Mouse (Mus musculus) limb, embryonic 14.5 days (tissue): ENCODE data around the gene Chst1. TPM values are rescaled to one million over a fixed set of nuclear protein-coding genes. Genes with fewer than 3 reads are reported as not detected.

ENCODE experiments used
- ATAC-seq: fragments of 200-750 bp; cut with Nextera tagmentation; 2 replicates; pipeline ENCODE4 v1.8.0; 2017; ENCODE audit warnings: low read depth, moderate number of reproducible peaks, moderate TSS enrichment; ENCODE audit not compliant: low FRiP score
- DNase-seq: peaks from one replicate; pipeline ENCODE4 v3.0.0-alpha.2; 2015; ENCODE audit warnings: low spot score
- H3K27ac ChIP-seq: fragments of 300-500 bp; sonication (generic); replicated peaks from 2 replicates; pipeline ENCODE4 v1.5.1; 2014; ENCODE audit warnings: low read depth, mild to moderate bottlenecking, low read length, moderate library complexity, mixed read lengths
- H3K27me3 ChIP-seq: fragments of 300-500 bp; sonication (generic); 2 replicates; pipeline ENCODE4 v1.6.1; 2014; ENCODE audit warnings: low read length, mixed read lengths; ENCODE audit not compliant: control insufficient read depth, insufficient read depth
- H3K36me3 ChIP-seq: fragments of 300-500 bp; sonication (generic); 2 replicates; pipeline ENCODE4 v1.6.1; 2014; ENCODE audit warnings: mild to moderate bottlenecking, low read length, moderate library complexity, mixed read lengths; ENCODE audit not compliant: control insufficient read depth, insufficient read depth
- H3K4me1 ChIP-seq: fragments of 300-500 bp; sonication (generic); 2 replicates; pipeline ENCODE4 v1.6.1; 2014; ENCODE audit warnings: antibody characterized with exemption, low read length, mixed read lengths; ENCODE audit not compliant: control insufficient read depth, insufficient read depth
- H3K4me2 ChIP-seq: fragments of 300-500 bp; sonication (generic); replicated peaks from 2 replicates; pipeline ENCODE4 v1.6.1; 2014; ENCODE audit warnings: low read depth, mild to moderate bottlenecking, low read length, moderate library complexity; ENCODE audit not compliant: severe bottlenecking
- H3K4me3 ChIP-seq: fragments of 300-500 bp; sonication (generic); replicated peaks from 2 replicates; pipeline ENCODE4 v1.5.1; 2014; ENCODE audit warnings: low read length
- H3K9ac ChIP-seq: fragments of 300-500 bp; sonication (generic); 2 replicates; pipeline ENCODE4 v1.6.1; 2014; ENCODE audit warnings: mild to moderate bottlenecking, low read depth, low read length, moderate library complexity; ENCODE audit not compliant: severe bottlenecking
- H3K9me3 ChIP-seq: fragments of 300-500 bp; sonication (generic); 2 replicates; pipeline ENCODE4 v1.6.1; 2016; ENCODE audit warnings: low read length; ENCODE audit not compliant: control insufficient read depth
- POLR2A ChIP-seq: fragments of 200-500 bp; IDR thresholded peaks from 2 replicates; pipeline ENCODE4 v1.8.0; 2012; ENCODE audit warnings: inconsistent platforms, mild to moderate bottlenecking, moderate library complexity, borderline replicate concordance; ENCODE audit not compliant: insufficient read depth, insufficient read length; ENCODE audit errors: extremely low read depth
- WGBS: fragments of 180-500 bp; shearing (Covaris S2); extraction: QIAGEN DNeasy Blood & Tissue Kit; methylation state at CpG from one replicate; pipeline ENCODE4 v1.1.7; 2014; 5-methylcytosine and 5-hydroxymethylcytosine counted together
- polyA plus RNA-seq, 2 experiments: library from polyadenylated mRNA; depleted of rRNA in 1 of 2; stranded (reverse) in 1 of 2; unstranded in 1 of 2; fragments of >200 nt; fragmentation: Nextera tagmentation in 1 of 2; extraction: Ambion mirVana in 1 of 2; gene quantifications; 2 replicates each; pipeline versions ENCODE4 v1.2.1 to v1.2.3; 2012 to 2014

Chst1 gene
- polyA plus RNA-seq, 2 experiments = 7.1 to 15.2 TPM

DNA sequence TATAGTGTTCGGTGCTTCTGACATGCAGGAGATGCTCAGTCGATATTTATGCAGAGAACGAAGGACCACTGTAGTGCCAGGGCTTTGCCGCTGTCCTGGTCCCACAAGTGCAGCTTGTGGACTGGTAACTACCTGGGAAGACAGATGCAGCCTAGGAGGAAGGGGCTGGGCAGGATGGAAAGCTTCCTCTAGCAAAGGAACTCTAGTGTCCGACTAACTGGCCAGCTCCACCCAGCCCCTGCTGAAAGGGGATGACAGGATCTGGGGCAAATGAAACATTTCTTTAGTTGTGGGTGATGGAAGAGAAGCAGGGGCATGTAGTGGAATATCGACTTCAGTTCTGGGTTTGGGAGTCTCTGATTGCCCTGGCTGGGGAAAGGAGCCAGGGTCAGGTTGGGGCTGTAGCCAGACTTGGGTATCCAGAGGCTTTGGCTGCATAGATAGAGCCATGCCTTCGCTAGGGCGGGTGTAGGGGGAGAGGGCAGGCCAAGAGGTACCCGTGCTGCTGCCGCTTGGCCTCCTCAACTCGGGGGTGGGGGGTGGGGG, 493 bp upstream of the Chst1 start:
- peaks cover 16% of the 10 kb centered on the region; the same call in 1 of the 2 replicates for H3K27me3 ChIP-seq
- H3K4me2 ChIP-seq = peak overlapping the region; percentile 98
- no peak overlapping the region for H3K27ac ChIP-seq
- 32% methylated on average over 10 of the region's 11 CpGs for WGBS
- ATAC-seq = peak; percentile 30; the same call in 1 of the 2 replicates
- peak overlapping the region; percentile 67; the same call in 1 of the 2 replicates for H3K9ac ChIP-seq
- H3K9me3 ChIP-seq = no peaks in the 10 kb centered on the region
- TF ChIP-seq POLR2A = no peak
- H3K4me3 ChIP-seq = peak overlapping the region; percentile 68
- peaks cover 12% of the 10 kb centered on the region; the same call in 1 of the 2 replicates for H3K4me1 ChIP-seq
- no peak for DNase-seq
- H3K36me3 ChIP-seq = no peaks in the 10 kb centered on the region

DNA sequence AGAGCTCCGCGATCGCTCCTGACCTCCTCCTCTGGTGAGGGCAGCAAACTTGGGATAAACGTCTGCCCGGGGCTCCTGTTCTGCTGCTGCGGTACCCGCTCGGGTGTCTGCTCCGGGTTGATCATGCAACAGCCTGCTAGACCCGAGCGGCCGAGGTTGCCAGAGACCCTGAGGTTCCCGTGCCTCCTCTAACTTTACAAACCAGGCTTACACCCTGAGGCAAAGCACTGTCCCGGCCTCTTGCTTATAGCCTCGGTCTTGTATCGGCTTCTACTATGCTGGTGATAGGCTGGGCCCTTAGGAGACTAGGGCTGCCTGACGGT, 802 bp downstream of the Chst1 start:
- peaks cover 16% of the 10 kb centered on the region; the same call in 1 of the 2 replicates for H3K27me3 ChIP-seq
- no peak overlapping the region for H3K27ac ChIP-seq
- H3K4me1 ChIP-seq = peaks cover 12% of the 10 kb centered on the region; the same call in 1 of the 2 replicates
- 0% methylated on average over 13 of the region's 17 CpGs for WGBS
- H3K4me2 ChIP-seq = peak overlapping the region; percentile 98
- no peaks in the 10 kb centered on the region for H3K36me3 ChIP-seq
- DNase-seq (no peak), ATAC-seq (no peak)
- peak overlapping the region; percentile 68 for H3K4me3 ChIP-seq
- TF ChIP-seq POLR2A = no peak
- H3K9ac ChIP-seq = peak overlapping the region; percentile 67
- no peaks in the 10 kb centered on the region for H3K9me3 ChIP-seq

DNA sequence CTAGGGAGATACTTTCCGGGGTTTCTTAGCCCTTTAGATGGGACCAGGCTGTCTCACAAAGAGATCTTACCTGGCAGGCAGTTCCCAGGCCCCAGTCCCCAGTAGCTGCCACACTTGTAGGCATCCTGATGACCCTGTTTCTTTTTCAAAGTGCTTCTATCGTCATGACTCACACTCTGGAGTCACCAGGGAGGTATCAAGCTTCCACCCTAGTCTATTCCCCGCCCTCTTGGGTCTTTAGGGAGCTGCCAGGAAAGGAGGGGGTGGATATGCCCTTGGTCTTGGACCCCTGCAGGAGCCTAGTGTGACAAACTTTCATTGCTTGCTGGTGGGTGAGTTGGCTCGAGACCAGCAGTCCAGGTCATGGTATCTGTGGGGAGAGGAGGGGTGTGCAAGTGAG, 1.7 kb downstream of the Chst1 start:
- Histone ChIP-seq H3K36me3 (no peaks in the 10 kb centered on the region), H3K4me1 (peaks cover 12% of the 10 kb centered on the region; the same call in 1 of the 2 replicates), H3K27ac (no peak overlapping the region), H3K9me3 (no peaks in the 10 kb centered on the region), H3K27me3 (peaks cover 16% of the 10 kb centered on the region; the same call in 1 of the 2 replicates), H3K4me3 (0 out of 2 replicates have a peak overlapping the region, but pooled peaks have one; percentile 68), H3K4me2 (peak overlapping the region; percentile 98; the same call in 1 of the 2 replicates), H3K9ac (no peak overlapping the region)
- ATAC-seq (no peak), DNase-seq (no peak)
- WGBS = 34% methylated on average over 4 of the region's 4 CpGs
- TF ChIP-seq POLR2A = no peak

DNA sequence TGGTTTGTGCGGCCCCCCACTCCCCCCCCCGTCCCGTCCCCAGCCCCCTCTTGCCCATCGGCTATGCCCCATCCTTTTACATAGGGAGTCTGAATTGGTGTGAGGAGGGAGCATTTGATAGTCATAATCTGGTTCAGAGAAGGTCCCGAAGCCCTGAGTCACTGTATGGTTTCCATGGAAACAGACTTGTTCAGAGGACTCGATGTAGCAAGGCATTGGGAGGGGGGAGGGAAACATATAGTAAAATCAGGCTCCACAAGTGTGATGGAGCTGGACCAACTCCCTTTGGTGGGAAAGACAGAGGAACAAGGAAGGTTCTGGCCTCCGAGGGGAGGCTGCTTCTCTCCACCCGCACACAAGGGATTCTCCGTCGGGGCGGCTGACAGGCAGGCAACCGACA, 2.6 kb downstream of the Chst1 start:
- peaks cover 12% of the 10 kb centered on the region; the same call in 1 of the 2 replicates for H3K4me1 ChIP-seq
- H3K9me3 ChIP-seq = no peaks in the 10 kb centered on the region
- peaks cover 16% of the 10 kb centered on the region; the same call in 1 of the 2 replicates for H3K27me3 ChIP-seq
- no peaks in the 10 kb centered on the region for H3K36me3 ChIP-seq
- no peak overlapping the region for H3K4me2 ChIP-seq
- no peak for TF ChIP-seq POLR2A
- H3K4me3 ChIP-seq = no peak overlapping the region
- WGBS = 30% methylated on average over 12 of the region's 12 CpGs
- peak; percentile 50 for DNase-seq
- no peak overlapping the region for H3K9ac ChIP-seq
- no peak for ATAC-seq
- H3K27ac ChIP-seq = no peak overlapping the region

DNA sequence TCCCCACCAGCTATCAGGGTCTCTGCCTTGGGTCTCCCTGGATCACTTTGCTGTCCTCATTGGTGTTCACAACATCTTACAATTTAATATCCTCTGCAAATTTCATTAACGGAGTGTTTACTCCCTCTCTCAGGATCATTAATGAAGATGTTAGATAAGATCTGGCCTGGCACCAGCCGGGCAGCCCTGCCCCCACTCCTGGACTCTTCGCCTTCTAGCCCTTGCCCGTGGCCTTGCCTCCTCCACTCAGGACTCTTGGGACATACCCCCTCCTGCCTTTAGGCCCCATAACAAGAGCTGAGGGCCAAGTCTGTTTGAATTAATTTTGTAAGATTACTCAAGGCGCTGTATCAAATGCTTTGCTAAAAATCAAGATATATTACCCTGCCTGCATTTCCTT, 4.1 kb downstream of the Chst1 start:
- WGBS = 83% methylated on average over 5 of the region's 5 CpGs
- Histone ChIP-seq H3K4me3 (no peak overlapping the region), H3K9me3 (no peaks in the 10 kb centered on the region), H3K27me3 (peaks cover 16% of the 10 kb centered on the region; the same call in 1 of the 2 replicates), H3K27ac (no peak overlapping the region), H3K36me3 (no peaks in the 10 kb centered on the region), H3K9ac (no peak overlapping the region), H3K4me1 (peaks cover 12% of the 10 kb centered on the region; the same call in 1 of the 2 replicates), H3K4me2 (no peak overlapping the region)
- no peak for DNase-seq
- no peak for TF ChIP-seq POLR2A
- no peak for ATAC-seq

DNA sequence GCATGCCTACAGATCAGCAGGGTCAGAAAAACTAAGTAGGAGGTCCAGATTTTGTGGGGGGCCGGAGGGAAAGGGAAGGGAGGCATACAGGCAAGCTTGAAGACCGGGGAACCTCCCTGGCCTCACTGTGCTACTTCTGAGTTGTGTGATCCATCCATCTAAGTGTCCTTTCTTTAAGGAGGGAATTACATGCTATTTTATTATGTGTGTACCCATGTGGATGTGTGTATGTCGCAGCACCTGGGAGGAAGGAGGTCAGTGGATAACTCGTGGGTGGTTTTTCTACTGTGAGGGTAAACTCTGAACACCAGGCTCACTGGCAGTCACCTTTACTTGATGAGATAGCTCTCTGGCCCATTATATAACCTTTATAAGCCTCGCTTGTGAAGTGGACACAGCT, 5.1 kb downstream of the Chst1 start:
- Histone ChIP-seq H3K9ac (no peak overlapping the region), H3K4me1 (peaks cover 12% of the 10 kb centered on the region; the same call in 1 of the 2 replicates), H3K27ac (no peak overlapping the region), H3K4me2 (no peak overlapping the region), H3K9me3 (no peaks in the 10 kb centered on the region), H3K27me3 (peaks cover 16% of the 10 kb centered on the region; the same call in 1 of the 2 replicates), H3K36me3 (no peaks in the 10 kb centered on the region), H3K4me3 (no peak overlapping the region)
- WGBS = 78% methylated on average over 5 of the region's 5 CpGs
- DNase-seq (no peak), ATAC-seq (no peak)
- TF ChIP-seq POLR2A = no peak
